Mouse (Mus musculus) lung, postnatal 0 days (tissue): ENCODE results near the gene Col6a3. TPM values are rescaled to one million over a fixed set of nuclear protein-coding genes. Genes with fewer than 3 reads are reported as not detected.

Source experiments
- ATAC-seq: fragments of 200-750 bp; cut with Nextera tagmentation; 2 replicates; pipeline ENCODE4 v1.8.0; 2017; ENCODE audit warnings: moderate library complexity
- DNase-seq: peaks from one replicate; pipeline ENCODE4 v3.0.0-alpha.2; 2016; ENCODE audit warnings: low spot score
- H3K27ac ChIP-seq: fragments of 300-500 bp; sonication (generic); 2 replicates; pipeline ENCODE4 v1.5.1; 2014; ENCODE audit warnings: antibody characterized with exemption, mild to moderate bottlenecking, low read length, mixed read lengths
- H3K27me3 ChIP-seq: fragments of 300-500 bp; sonication (generic); replicated peaks from 2 replicates; pipeline ENCODE4 v1.6.1; 2014; ENCODE audit warnings: low read length, mixed read lengths; ENCODE audit not compliant: insufficient read depth
- H3K36me3 ChIP-seq: fragments of 300-500 bp; sonication (generic); 2 replicates; pipeline ENCODE4 v1.6.1; 2014; ENCODE audit warnings: low read length, mixed read lengths; ENCODE audit not compliant: insufficient read depth
- H3K4me1 ChIP-seq: fragments of 300-500 bp; sonication (generic); 2 replicates; pipeline ENCODE4 v1.6.1; 2014; ENCODE audit warnings: antibody characterized with exemption, low read depth, low read length, mixed read lengths; ENCODE audit not compliant: insufficient read depth
- H3K4me2 ChIP-seq: fragments of 300-500 bp; sonication (generic); replicated peaks from 2 replicates; pipeline ENCODE4 v1.6.1; 2014; ENCODE audit warnings: low read depth, mild to moderate bottlenecking, low read length, moderate library complexity, mixed read lengths
- H3K4me3 ChIP-seq: fragments of 300-500 bp; sonication (generic); 2 replicates; pipeline ENCODE4 v1.5.1; 2014; ENCODE audit warnings: low read depth, low read length
- H3K9ac ChIP-seq: fragments of 300-500 bp; sonication (generic); replicated peaks from 2 replicates; pipeline ENCODE4 v1.6.1; 2014; ENCODE audit warnings: low read depth, mild to moderate bottlenecking
- H3K9me3 ChIP-seq: fragments of 300-500 bp; sonication (generic); 2 replicates; pipeline ENCODE4 v1.6.1; 2016; ENCODE audit warnings: low read length, mixed read lengths
- CTCF ChIP-seq: IDR thresholded peaks from 2 replicates; pipeline ENCODE4 v1.5.1; 2016; ENCODE audit warnings: antibody characterized with exemption, mild to moderate bottlenecking
- EP300 ChIP-seq: IDR thresholded peaks from 2 replicates; pipeline ENCODE4 v1.6.1; 2016; ENCODE audit warnings: antibody characterized with exemption, mild to moderate bottlenecking, control low read depth
- WGBS: fragments of 180-500 bp; shearing (Covaris S2); extraction: QIAGEN DNeasy Blood & Tissue Kit; methylation state at CpG from one replicate; pipeline ENCODE4 v1.1.7; 2014; 5-methylcytosine and 5-hydroxymethylcytosine counted together
- polyA plus RNA-seq: library from polyadenylated mRNA; unstranded; fragments of >200 nt; fragmentation: Nextera tagmentation; extraction: Ambion mirVana; gene quantifications from 2 replicates; pipeline ENCODE4 v1.2.1, GENCODE M21; 2015

Col6a3 gene
- polyA plus RNA-seq, 1 experiment from 2014 or later: 62.4 TPM

DNA sequence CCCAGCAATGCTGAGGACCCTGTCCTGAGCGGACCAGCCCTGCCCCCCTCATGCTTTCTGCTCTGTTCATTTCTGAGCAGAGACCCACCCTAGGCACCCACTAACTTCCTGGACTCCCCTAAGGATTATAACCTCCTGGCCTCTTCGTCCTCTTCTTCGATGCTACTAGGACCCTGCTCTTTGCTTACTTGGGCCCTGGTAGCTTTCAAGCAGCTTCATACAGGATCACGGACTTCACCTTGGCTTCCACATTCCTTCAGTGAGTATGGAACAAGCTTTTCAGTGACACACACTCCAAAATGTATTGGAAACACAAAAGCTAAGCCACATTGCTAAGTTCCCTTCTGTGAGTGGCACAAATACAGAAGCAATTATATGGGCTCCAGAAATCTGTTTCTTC, 52.8 kb downstream of the Col6a3 start:
- H3K4me3 ChIP-seq: no peak overlapping the region
- H3K9ac ChIP-seq: no peak overlapping the region
- no peaks in the 10 kb centered on the region for H3K4me1 ChIP-seq
- H3K27me3 ChIP-seq: no peaks in the 10 kb centered on the region
- DNase-seq: no peak
- H3K36me3 ChIP-seq: 0 out of 2 replicates have a peak, but pooled peaks cover 6% of the 10 kb centered on the region
- H3K9me3 ChIP-seq: no peaks in the 10 kb centered on the region
- TF ChIP-seq CTCF: no peak
- no peak for TF ChIP-seq EP300
- no peak for ATAC-seq
- WGBS: 82% methylated on average over 4 of the region's 4 CpGs
- no peak overlapping the region for H3K4me2 ChIP-seq
- H3K27ac ChIP-seq: no peak overlapping the region

DNA sequence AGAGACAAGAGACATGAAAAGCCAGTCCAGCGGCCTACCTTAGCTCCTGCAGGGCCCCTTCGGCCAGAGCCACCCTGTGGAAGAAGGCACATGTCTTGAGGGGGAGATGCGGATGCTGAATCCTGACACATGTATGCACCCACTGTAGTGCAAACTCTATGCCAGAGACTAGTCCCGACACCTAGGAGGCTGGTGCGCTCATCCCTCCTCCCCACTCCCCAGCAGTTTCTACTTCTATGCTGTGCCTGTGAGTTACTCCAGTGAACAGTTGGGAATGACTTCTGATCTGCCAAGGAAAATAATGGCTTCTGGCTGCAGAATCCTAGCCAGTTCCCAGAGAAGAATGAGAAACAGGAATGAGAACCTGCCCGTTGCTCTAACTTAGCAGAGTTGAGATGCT, 54.3 kb downstream of the Col6a3 start:
- WGBS: 76% methylated on average over 6 of the region's 6 CpGs
- H3K27me3 ChIP-seq: no peaks in the 10 kb centered on the region
- no peaks in the 10 kb centered on the region for H3K9me3 ChIP-seq
- no peak overlapping the region for H3K4me3 ChIP-seq
- H3K9ac ChIP-seq: no peak overlapping the region
- no peak overlapping the region for H3K4me2 ChIP-seq
- H3K4me1 ChIP-seq: no peaks in the 10 kb centered on the region
- no peak for TF ChIP-seq CTCF
- TF ChIP-seq EP300: no peak
- DNase-seq (no peak), ATAC-seq (no peak)
- H3K36me3 ChIP-seq: 0 out of 2 replicates have a peak, but pooled peaks cover 7% of the 10 kb centered on the region
- H3K27ac ChIP-seq: no peak overlapping the region

DNA sequence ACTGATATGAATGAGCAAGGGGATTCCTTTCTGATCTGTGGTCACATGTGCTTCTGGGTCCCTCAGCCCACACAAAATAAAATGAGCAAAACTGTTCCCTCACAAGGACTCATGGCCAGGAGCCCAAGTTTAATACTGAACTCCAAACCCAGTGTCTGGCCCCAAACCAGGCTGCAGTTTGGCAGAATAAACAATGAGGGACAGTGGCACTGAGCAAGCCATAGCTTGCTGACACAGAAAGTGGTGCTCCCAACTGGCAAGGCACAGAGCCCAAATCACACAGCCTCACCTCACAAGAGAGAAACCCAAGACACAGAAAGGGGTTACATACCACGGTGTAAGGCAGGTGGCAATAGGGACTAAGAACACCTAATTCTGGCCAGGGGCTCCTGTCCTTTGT, 63.3 kb downstream of the Col6a3 start:
- no peak for DNase-seq
- H3K4me1 ChIP-seq: peaks cover 1% of the 10 kb centered on the region; the same call in 1 of the 2 replicates
- H3K4me2 ChIP-seq: no peak overlapping the region
- no peaks in the 10 kb centered on the region for H3K9me3 ChIP-seq
- ATAC-seq: no peak
- 0 out of 2 replicates have a peak, but pooled peaks cover 4% of the 10 kb centered on the region for H3K36me3 ChIP-seq
- WGBS: 95% methylated on average over 1 of the region's 1 CpGs
- no peak overlapping the region for H3K4me3 ChIP-seq
- no peak overlapping the region for H3K9ac ChIP-seq
- H3K27me3 ChIP-seq: no peaks in the 10 kb centered on the region
- TF ChIP-seq EP300 (no peak), CTCF (no peak)
- H3K27ac ChIP-seq: no peak overlapping the region

DNA sequence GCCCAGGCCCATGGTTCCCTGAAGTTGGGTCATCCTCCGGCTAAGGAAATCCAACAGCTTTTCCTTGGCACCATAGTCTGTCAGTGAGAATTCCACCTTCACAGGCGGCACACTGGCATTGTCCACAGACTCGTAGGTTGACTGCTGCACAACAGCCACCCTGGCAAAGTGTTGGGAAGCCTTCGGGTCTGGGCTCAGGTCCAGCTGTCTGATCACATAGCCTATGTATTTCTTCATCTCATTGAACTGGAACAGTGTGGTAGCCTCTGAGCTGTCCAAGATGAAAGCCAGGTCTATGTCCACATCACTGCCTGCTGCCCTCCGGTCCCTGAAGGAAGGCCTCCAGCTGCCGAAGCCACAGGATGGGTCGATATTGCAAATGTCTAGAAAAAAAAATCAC, 64.7 kb downstream of the Col6a3 start:
- Histone ChIP-seq H3K36me3 (no peaks in the 10 kb centered on the region), H3K27ac (no peak overlapping the region), H3K9me3 (no peaks in the 10 kb centered on the region), H3K27me3 (no peaks in the 10 kb centered on the region), H3K4me2 (no peak overlapping the region), H3K4me1 (peaks cover 3% of the 10 kb centered on the region; the same call in 1 of the 2 replicates), H3K4me3 (no peak overlapping the region), H3K9ac (no peak overlapping the region)
- DNase-seq: peak; percentile 21
- TF ChIP-seq EP300 (no peak), CTCF (no peak)
- 84% methylated on average over 7 of the region's 7 CpGs for WGBS
- ATAC-seq: peak; percentile 34; the same call in 1 of the 2 replicates

DNA sequence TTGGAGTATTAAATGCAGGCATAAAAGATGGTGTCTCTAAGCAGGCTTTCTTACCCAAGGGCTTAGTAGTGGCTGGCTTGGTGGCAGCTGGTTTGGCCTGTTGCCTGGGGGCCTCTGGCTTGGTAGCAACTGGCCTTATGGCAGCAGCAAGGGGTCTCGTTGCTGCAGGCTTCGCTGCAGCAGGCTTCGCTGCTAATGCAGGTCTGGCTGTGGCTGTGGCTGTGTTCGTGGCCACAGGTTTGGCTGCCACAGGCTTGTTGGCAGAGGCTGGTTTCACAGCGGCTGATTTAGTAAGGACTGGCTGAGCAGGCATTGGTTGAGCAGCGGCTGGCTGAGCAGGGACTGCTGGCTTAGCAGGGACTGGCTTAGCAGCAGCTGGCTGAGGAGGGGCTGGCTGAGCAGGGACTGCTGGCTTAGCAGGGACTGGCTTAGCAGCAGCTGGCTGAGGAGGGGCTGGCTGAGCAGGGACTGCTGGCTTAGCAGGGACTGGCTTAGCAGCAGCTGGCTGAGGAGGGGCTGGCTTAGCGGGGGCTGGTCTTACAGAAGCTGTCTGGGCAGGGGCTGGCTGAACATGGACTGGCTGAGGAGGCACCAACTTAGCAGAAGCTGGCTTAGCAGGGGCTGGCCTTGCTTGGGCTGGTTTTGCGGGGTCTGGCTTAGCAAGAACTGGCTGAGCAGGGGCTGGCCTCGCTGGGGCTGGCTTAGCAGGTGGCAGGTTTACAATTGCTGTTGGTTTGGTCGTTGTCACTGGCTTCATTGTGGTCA, 68.1 kb downstream of the Col6a3 start:
- no peak overlapping the region for H3K4me2 ChIP-seq
- peak; percentile 92 for ATAC-seq
- peak overlapping the region; percentile 59; the same call in 1 of the 2 replicates for H3K27ac ChIP-seq
- no peak overlapping the region for H3K9ac ChIP-seq
- TF ChIP-seq EP300: no peak
- TF ChIP-seq CTCF: no peak
- no peaks in the 10 kb centered on the region for H3K36me3 ChIP-seq
- H3K4me1 ChIP-seq: peaks cover 3% of the 10 kb centered on the region; the same call in 1 of the 2 replicates
- 24% methylated on average over 10 of the region's 10 CpGs for WGBS
- H3K4me3 ChIP-seq: no peak overlapping the region
- no peaks in the 10 kb centered on the region for H3K27me3 ChIP-seq
- H3K9me3 ChIP-seq: no peaks in the 10 kb centered on the region
- DNase-seq: peak; percentile 57

DNA sequence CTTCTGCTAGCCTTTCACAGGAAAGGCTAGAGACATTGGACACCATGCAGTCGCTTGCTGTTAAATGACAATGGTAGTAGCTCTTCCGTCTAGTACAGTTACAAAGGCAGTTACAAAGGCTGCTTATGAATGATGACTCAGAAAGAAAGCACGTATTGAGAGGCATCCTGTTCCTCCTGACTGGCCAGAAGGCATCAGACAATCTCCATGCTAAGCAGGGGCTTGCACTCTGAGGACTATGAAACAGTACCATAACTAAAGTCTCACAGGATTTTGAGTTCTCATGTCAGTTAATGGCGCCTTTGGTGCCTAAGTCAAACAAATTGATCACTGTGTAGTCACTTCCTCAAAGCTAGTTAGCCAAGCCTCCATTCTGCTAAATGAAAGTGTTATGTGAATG, 72.6 kb downstream of the Col6a3 start:
- no peak overlapping the region for H3K4me2 ChIP-seq
- DNase-seq: no peak
- TF ChIP-seq CTCF (no peak), EP300 (no peak)
- no peak for ATAC-seq
- H3K36me3 ChIP-seq: no peaks in the 10 kb centered on the region
- no peak overlapping the region for H3K4me3 ChIP-seq
- H3K4me1 ChIP-seq: peaks cover 3% of the 10 kb centered on the region; the same call in 1 of the 2 replicates
- no peaks in the 10 kb centered on the region for H3K9me3 ChIP-seq
- no peak overlapping the region for H3K27ac ChIP-seq
- no peaks in the 10 kb centered on the region for H3K27me3 ChIP-seq
- WGBS: 49% methylated on average over 4 of the region's 4 CpGs
- no peak overlapping the region for H3K9ac ChIP-seq
